Mouse (Mus musculus) cerebral cortex, adult 2 months (tissue): ENCODE measurements around the gene Twnk.

Source experiments
- WGBS: fragments of 180-500 bp; shearing (Covaris S2); methylation state at CpG from one replicate; pipeline ENCODE4 v1.1.7; 2018; 5-methylcytosine and 5-hydroxymethylcytosine counted together

The Twnk gene

GRCm38 (mm10) chr19:45005444-45005843 is at the start of gene Twnk:
Gene Twnk (plus strand): TSS chr19:45005663.
- WGBS, result 8% methylated on average over 16 of the region's 16 CpGs

- 92% methylated on average over 2 of the region's 2 CpGs for WGBS
Observed at GRCm38 (mm10) chr19:44959633-44960032, 45.8 kb upstream of the Twnk start.

GRCm38 (mm10) chr19:44965978-44966377 is 39.5 kb upstream of the Twnk start:
- WGBS, result 95% methylated on average over 1 of the region's 1 CpGs

- 92% methylated on average over 3 of the region's 3 CpGs for WGBS
Observed at GRCm38 (mm10) chr19:44968329-44968728, 37.1 kb upstream of the Twnk start.

- 84% methylated on average over 6 of the region's 6 CpGs for WGBS
Observed at GRCm38 (mm10) chr19:44976636-44977035, 28.8 kb upstream of the Twnk start.

GRCm38 (mm10) chr19:44977148-44977547 is 28.3 kb upstream of the Twnk start:
- WGBS, result 86% methylated on average over 6 of the region's 6 CpGs

GRCm38 (mm10) chr19:44980787-44981186 is 24.7 kb upstream of the Twnk start:
- 53% methylated on average over 2 of the region's 2 CpGs for WGBS

- 51% methylated on average over 7 of the region's 7 CpGs for WGBS
Observed at GRCm38 (mm10) chr19:44982477-44983115, 22.9 kb upstream of the Twnk start.

- WGBS, result 76% methylated on average over 6 of the region's 6 CpGs
Observed at GRCm38 (mm10) chr19:44983366-44983765, 22.1 kb upstream of the Twnk start.

- 95% methylated on average over 4 of the region's 4 CpGs for WGBS
Observed at GRCm38 (mm10) chr19:44984420-44984819, 21.0 kb upstream of the Twnk start.

- WGBS, result 65% methylated on average over 5 of the region's 5 CpGs
Observed at GRCm38 (mm10) chr19:44985159-44985988, 20.1 kb upstream of the Twnk start.

GRCm38 (mm10) chr19:44987004-44987403 is 18.5 kb upstream of the Twnk start:
- 64% methylated on average over 6 of the region's 6 CpGs for WGBS

- 43% methylated on average over 6 of the region's 6 CpGs for WGBS
Observed at GRCm38 (mm10) chr19:44987851-44988250, 17.6 kb upstream of the Twnk start.

- 31% methylated on average over 9 of the region's 9 CpGs for WGBS
Observed at GRCm38 (mm10) chr19:44988321-44988720, 17.1 kb upstream of the Twnk start.

- under 1% methylated on average over 58 of the region's 58 CpGs for WGBS
Observed at GRCm38 (mm10) chr19:44988831-44989566, 16.5 kb upstream of the Twnk start, which contains the start of gene Sema4g. Gene Sema4g (plus strand): TSS chr19:44989101.

GRCm38 (mm10) chr19:44989567-44990495 is 15.6 kb upstream of the Twnk start:
- 13% methylated on average over 22 of the region's 22 CpGs for WGBS

GRCm38 (mm10) chr19:44991031-44991430 is 14.4 kb upstream of the Twnk start:
- WGBS, result 92% methylated on average over 8 of the region's 8 CpGs

GRCm38 (mm10) chr19:44992246-44992645 is 13.2 kb upstream of the Twnk start:
- 72% methylated on average over 7 of the region's 7 CpGs for WGBS

GRCm38 (mm10) chr19:44992712-44993111 is 12.8 kb upstream of the Twnk start:
- 73% methylated on average over 7 of the region's 7 CpGs for WGBS

- 71% methylated on average over 11 of the region's 11 CpGs for WGBS
Observed at GRCm38 (mm10) chr19:44997786-44998185, 7.7 kb upstream of the Twnk start.

GRCm38 (mm10) chr19:44999647-45000046 is 5.8 kb upstream of the Twnk start:
- 85% methylated on average over 8 of the region's 8 CpGs for WGBS
